Mouse (Mus musculus): ENCODE data around the gene Thrsp. TPM values are rescaled to one million over a fixed set of nuclear protein-coding genes. Genes with fewer than 3 reads are reported as not detected.

Thrsp gene
- polyA plus RNA-seq, 1 experiment from 2014 or later = 1.0 TPM

DNA sequence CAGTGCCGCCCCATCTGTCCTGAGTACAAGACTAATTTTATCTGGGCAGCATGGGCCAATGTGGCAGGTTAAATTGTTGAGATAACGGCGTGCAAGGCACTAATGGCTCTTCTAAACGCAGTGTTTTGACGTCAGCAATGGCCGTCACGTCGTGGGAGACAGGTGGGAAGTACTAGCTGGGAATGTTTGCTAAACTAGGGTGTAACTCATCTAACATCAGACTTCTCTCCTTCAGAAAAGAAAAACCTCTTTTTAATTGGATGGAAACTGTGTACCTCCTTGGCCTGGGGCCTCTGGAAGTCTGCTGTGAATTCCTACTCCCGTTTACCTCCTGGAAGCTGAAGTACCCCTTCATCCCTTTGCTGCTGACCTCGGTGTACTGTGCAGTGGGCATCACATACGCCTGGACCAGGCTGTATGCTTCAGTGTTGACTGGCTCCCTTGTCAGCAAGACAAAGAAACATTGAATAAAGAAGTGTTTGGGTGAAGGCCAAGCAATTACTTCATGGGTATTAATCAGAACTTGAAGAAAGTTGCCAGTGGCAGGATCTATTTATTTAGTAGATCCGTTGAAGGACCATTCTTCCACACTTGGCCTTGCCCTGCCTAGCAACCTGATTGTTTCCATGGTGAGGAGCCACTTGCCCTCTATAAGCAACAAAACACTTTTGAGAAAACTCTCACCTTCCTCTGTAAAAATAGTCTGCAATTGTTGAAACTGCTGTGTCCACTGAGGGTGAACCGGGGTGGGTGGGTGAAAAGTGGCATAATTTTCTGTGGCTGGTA, 26.0 kb downstream of the Thrsp start:
- WGBS = 70% methylated on average over 13 of the region's 13 CpGs
- peaks cover 39% of the 10 kb centered on the region for H3K36me3 ChIP-seq (ENCODE audit: control insufficient read depth, insufficient read depth, low read length)
- H3K9me3 ChIP-seq (ENCODE audit: control insufficient read depth, low read depth, low read length) = no peaks in the 10 kb centered on the region
- H3K4me3 ChIP-seq (ENCODE audit: low read depth, low read length) = no peak overlapping the region
- ATAC-seq (ENCODE audit: insufficient number of reproducible peaks, insufficient read depth, low FRiP score, low read depth) = no peak
- no peaks in the 10 kb centered on the region for H3K4me1 ChIP-seq (ENCODE audit: control insufficient read depth, insufficient read depth, low read length)
- no peak overlapping the region for H3K27ac ChIP-seq (ENCODE audit: low read length)
- H3K27me3 ChIP-seq (ENCODE audit: control insufficient read depth, insufficient read depth, low read length) = no peaks in the 10 kb centered on the region
- no peak overlapping the region for H3K9ac ChIP-seq (replicated peaks; ENCODE audit: low read depth, low read length)
- no peak overlapping the region for H3K4me2 ChIP-seq (replicated peaks; ENCODE audit: low read depth, low read length)

DNA sequence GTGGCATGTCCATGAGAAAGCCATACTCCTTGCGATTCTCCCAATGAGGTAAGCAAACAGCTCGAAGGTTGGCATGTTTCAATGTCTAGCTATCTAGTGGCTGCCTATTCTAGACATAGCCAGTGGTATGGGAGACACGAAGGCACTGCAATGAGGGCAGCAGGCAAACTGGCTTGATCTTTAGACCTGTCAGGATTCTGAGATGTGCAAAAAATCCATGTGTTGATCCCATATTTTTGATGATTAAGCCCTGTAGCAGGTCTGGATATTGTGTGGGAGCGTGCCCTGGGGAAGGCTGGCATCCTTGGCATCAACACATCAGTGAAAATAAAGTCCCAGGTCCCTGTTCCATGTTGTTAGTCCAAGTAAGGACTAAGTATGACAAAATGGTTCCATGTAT, 29.0 kb downstream of the Thrsp start:
- Histone ChIP-seq H3K4me3 (ENCODE audit: low read depth, low read length) (no peak overlapping the region), H3K4me1 (ENCODE audit: control insufficient read depth, insufficient read depth, low read length) (no peaks in the 10 kb centered on the region), H3K9me3 (ENCODE audit: control insufficient read depth, low read depth, low read length) (no peaks in the 10 kb centered on the region), H3K27ac (ENCODE audit: low read length) (no peak overlapping the region), H3K9ac (replicated peaks; ENCODE audit: low read depth, low read length) (no peak overlapping the region), H3K36me3 (ENCODE audit: control insufficient read depth, insufficient read depth, low read length) (peaks cover 64% of the 10 kb centered on the region), H3K27me3 (ENCODE audit: control insufficient read depth, insufficient read depth, low read length) (no peaks in the 10 kb centered on the region), H3K4me2 (replicated peaks; ENCODE audit: low read depth, low read length) (no peak overlapping the region)
- 93% methylated on average over 4 of the region's 4 CpGs for WGBS
- no peak for ATAC-seq (ENCODE audit: insufficient number of reproducible peaks, insufficient read depth, low FRiP score, low read depth)

DNA sequence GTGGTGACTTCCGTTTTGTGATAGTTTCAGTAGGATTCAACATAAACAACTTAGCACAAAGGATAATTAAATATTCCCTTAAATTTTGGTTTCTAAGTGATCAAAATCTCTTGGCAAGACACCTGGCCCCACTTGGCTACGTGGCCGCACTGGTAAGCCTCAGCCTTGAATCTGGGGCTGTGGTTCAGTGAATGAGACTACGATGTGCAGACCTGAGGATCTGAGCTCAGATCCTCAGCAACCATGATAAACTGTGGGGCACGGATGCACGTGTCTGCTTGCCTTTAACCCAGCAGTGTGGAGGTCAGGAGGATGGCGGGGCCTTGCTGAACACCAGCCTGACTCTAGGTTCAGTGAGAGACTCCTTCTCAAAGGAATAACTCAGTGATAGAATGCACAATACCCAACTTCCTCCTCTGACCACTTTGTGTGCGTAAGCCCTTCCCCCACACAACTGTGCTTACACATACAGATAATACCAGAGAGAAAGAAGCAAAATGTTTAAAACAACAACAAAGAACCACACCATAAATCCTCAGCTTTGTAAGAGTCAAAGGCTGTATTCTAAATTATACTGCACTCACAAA, 29.9 kb downstream of the Thrsp start:
- ATAC-seq (ENCODE audit: insufficient number of reproducible peaks, insufficient read depth, low FRiP score, low read depth) = no peak
- Histone ChIP-seq H3K36me3 (ENCODE audit: control insufficient read depth, insufficient read depth, low read length) (peaks cover 73% of the 10 kb centered on the region), H3K27me3 (ENCODE audit: control insufficient read depth, insufficient read depth, low read length) (no peaks in the 10 kb centered on the region), H3K4me1 (ENCODE audit: control insufficient read depth, insufficient read depth, low read length) (no peaks in the 10 kb centered on the region), H3K9me3 (ENCODE audit: control insufficient read depth, low read depth, low read length) (no peaks in the 10 kb centered on the region), H3K4me3 (ENCODE audit: low read depth, low read length) (no peak overlapping the region), H3K9ac (replicated peaks; ENCODE audit: low read depth, low read length) (no peak overlapping the region), H3K27ac (ENCODE audit: low read length) (no peak overlapping the region), H3K4me2 (replicated peaks; ENCODE audit: low read depth, low read length) (no peak overlapping the region)
- WGBS = 93% methylated on average over 8 of the region's 8 CpGs

DNA sequence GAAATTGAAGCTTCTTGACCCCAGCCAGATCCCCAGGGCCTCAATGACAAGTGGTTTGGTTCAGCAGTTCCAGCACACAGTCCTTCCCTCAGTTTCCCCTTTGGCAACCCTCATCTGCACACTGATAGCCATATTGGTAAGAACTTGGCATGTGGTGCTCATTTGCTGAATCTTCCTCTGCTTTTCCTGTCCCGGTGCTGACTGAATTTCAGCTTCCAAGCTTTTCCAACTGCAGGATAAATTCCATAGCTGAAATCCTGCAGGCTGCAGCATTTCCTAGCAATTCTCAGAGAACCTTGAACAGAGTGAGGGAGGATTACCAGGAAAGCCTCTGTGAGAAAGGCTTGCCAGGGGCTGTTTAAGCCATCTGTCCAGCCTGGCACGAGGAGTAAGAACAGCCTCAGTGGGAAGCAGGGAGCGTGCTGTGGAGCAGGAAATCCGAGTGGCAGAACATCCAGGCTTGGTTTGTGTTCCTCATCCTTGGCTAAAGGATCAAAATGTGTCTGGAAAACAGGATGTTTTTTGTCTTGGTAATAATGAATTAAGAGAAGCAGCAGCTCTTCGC, 30.6 kb downstream of the Thrsp start:
- H3K9me3 ChIP-seq (ENCODE audit: control insufficient read depth, low read depth, low read length) = no peaks in the 10 kb centered on the region
- H3K27ac ChIP-seq (ENCODE audit: low read length) = no peak overlapping the region
- 91% methylated on average over 5 of the region's 5 CpGs for WGBS
- H3K27me3 ChIP-seq (ENCODE audit: control insufficient read depth, insufficient read depth, low read length) = no peaks in the 10 kb centered on the region
- ATAC-seq (ENCODE audit: insufficient number of reproducible peaks, insufficient read depth, low FRiP score, low read depth) = no peak
- H3K9ac ChIP-seq (replicated peaks; ENCODE audit: low read depth, low read length) = no peak overlapping the region
- no peak overlapping the region for H3K4me2 ChIP-seq (replicated peaks; ENCODE audit: low read depth, low read length)
- no peak overlapping the region for H3K4me3 ChIP-seq (ENCODE audit: low read depth, low read length)
- H3K4me1 ChIP-seq (ENCODE audit: control insufficient read depth, insufficient read depth, low read length) = no peaks in the 10 kb centered on the region
- H3K36me3 ChIP-seq (ENCODE audit: control insufficient read depth, insufficient read depth, low read length) = peaks cover 72% of the 10 kb centered on the region

GRCm38 (mm10) chr7:97386106-97386805, 31.3 kb downstream of the Thrsp start:
- no peaks in the 10 kb centered on the region for H3K27me3 ChIP-seq (ENCODE audit: control insufficient read depth, insufficient read depth, low read length)
- H3K9me3 ChIP-seq (ENCODE audit: control insufficient read depth, low read depth, low read length) = no peaks in the 10 kb centered on the region
- peaks cover 70% of the 10 kb centered on the region for H3K36me3 ChIP-seq (ENCODE audit: control insufficient read depth, insufficient read depth, low read length)
- H3K9ac ChIP-seq (replicated peaks; ENCODE audit: low read depth, low read length) = no peak overlapping the region
- H3K27ac ChIP-seq (ENCODE audit: low read length) = no peak overlapping the region
- no peak overlapping the region for H3K4me3 ChIP-seq (ENCODE audit: low read depth, low read length)
- ATAC-seq (ENCODE audit: insufficient number of reproducible peaks, insufficient read depth, low FRiP score, low read depth) = no peak
- H3K4me1 ChIP-seq (ENCODE audit: control insufficient read depth, insufficient read depth, low read length) = no peaks in the 10 kb centered on the region
- 87% methylated on average over 7 of the region's 7 CpGs for WGBS
- no peak overlapping the region for H3K4me2 ChIP-seq (replicated peaks; ENCODE audit: low read depth, low read length)

DNA sequence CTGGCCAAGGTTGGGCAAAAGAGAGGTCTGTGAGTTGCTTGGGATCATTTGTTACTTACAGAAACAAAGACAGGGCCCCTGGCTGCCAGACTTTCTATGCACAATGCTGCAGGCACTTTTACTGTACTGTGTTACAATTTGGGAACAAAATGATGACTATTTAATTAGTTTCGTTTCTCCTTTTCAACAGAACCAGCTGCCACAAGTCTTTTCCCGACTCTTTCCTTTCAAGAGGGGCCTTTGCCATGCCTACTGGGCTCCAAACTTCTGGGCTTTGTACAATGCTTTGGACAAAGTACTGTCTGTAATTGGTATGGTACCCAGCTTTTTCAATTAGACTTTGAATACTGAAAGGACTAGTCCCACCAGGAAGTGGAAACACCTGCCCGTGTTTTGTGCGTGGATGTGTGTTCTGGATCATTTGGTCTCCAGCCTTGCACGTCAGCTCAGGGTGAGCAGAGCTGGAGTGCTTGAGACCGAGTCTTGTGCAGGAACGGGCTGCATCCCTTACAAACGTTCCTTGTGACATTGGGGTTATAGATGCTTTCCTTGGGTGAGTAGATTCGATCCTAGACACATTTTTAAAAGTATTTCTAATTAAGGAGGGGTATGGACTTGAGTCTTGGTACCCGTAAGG, 33.9 kb downstream of the Thrsp start:
- peaks cover 73% of the 10 kb centered on the region for H3K36me3 ChIP-seq (ENCODE audit: control insufficient read depth, insufficient read depth, low read length)
- no peaks in the 10 kb centered on the region for H3K27me3 ChIP-seq (ENCODE audit: control insufficient read depth, insufficient read depth, low read length)
- ATAC-seq (ENCODE audit: insufficient number of reproducible peaks, insufficient read depth, low FRiP score, low read depth) = no peak
- H3K4me2 ChIP-seq (replicated peaks; ENCODE audit: low read depth, low read length) = no peak overlapping the region
- 91% methylated on average over 10 of the region's 10 CpGs for WGBS
- H3K9me3 ChIP-seq (ENCODE audit: control insufficient read depth, low read depth, low read length) = no peaks in the 10 kb centered on the region
- no peak overlapping the region for H3K9ac ChIP-seq (replicated peaks; ENCODE audit: low read depth, low read length)
- H3K27ac ChIP-seq (ENCODE audit: low read length) = no peak overlapping the region
- H3K4me1 ChIP-seq (ENCODE audit: control insufficient read depth, insufficient read depth, low read length) = no peaks in the 10 kb centered on the region
- no peak overlapping the region for H3K4me3 ChIP-seq (ENCODE audit: low read depth, low read length)

DNA sequence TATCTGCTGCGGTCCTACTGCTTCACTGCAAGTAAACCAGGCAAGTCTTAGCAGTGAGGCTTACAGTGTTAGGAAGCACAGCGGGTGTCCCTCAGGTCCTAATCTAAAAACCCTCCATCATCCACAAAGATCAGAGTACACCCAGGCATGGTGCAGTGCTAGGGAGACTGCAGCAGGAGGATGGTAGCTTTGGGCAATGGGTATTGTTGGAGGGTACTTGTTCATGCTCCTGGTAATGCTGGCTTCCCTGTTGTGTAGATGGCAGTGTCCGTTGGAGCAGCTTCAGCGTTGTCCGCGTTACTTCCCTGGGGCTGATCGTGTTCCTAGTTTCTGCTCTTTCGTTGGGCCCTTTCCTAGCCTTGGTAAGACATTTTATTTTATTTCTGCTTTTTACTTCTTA, 34.9 kb downstream of the Thrsp start:
- no peak overlapping the region for H3K4me2 ChIP-seq (replicated peaks; ENCODE audit: low read depth, low read length)
- no peaks in the 10 kb centered on the region for H3K9me3 ChIP-seq (ENCODE audit: control insufficient read depth, low read depth, low read length)
- H3K9ac ChIP-seq (replicated peaks; ENCODE audit: low read depth, low read length) = no peak overlapping the region
- ATAC-seq (ENCODE audit: insufficient number of reproducible peaks, insufficient read depth, low FRiP score, low read depth) = no peak
- H3K4me1 ChIP-seq (ENCODE audit: control insufficient read depth, insufficient read depth, low read length) = no peaks in the 10 kb centered on the region
- no peaks in the 10 kb centered on the region for H3K27me3 ChIP-seq (ENCODE audit: control insufficient read depth, insufficient read depth, low read length)
- peaks cover 69% of the 10 kb centered on the region for H3K36me3 ChIP-seq (ENCODE audit: control insufficient read depth, insufficient read depth, low read length)
- H3K4me3 ChIP-seq (ENCODE audit: low read depth, low read length) = no peak overlapping the region
- 94% methylated on average over 8 of the region's 8 CpGs for WGBS
- no peak overlapping the region for H3K27ac ChIP-seq (ENCODE audit: low read length)

DNA sequence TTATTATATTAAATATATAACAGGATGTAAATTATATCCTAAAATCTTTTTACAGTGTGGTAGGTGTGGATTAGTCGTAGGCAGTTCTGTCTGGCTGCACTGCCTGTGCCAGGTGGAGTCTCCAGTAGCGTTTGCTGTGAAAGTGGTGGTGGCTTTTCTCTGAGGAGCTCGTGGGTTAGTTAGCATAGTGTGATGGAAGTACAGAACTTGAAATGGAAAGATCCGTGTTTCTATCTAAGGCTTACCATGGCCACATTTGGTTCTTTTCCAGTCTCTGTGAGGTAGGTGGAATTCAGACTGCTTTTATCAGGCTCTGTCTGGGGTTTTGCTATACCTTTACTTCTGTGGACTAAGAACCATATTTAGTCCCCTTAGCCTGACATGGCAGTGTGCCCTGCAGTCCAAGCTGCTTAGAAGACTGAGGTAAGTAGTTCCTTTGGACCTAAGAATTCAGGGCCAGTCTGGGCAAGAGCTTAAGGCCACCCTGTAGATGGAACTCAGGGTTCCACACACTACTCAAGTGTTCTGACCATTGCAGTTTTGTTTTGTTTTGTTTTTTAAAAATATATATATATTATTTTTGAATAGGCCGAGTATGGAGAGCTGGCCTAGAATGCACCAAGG, 36.9 kb downstream of the Thrsp start:
- Histone ChIP-seq H3K9me3 (ENCODE audit: control insufficient read depth, low read depth, low read length) (no peaks in the 10 kb centered on the region), H3K4me2 (replicated peaks; ENCODE audit: low read depth, low read length) (no peak overlapping the region), H3K4me3 (ENCODE audit: low read depth, low read length) (no peak overlapping the region), H3K9ac (replicated peaks; ENCODE audit: low read depth, low read length) (no peak overlapping the region), H3K36me3 (ENCODE audit: control insufficient read depth, insufficient read depth, low read length) (peaks cover 63% of the 10 kb centered on the region), H3K27ac (ENCODE audit: low read length) (no peak overlapping the region), H3K27me3 (ENCODE audit: control insufficient read depth, insufficient read depth, low read length) (no peaks in the 10 kb centered on the region), H3K4me1 (ENCODE audit: control insufficient read depth, insufficient read depth, low read length) (no peaks in the 10 kb centered on the region)
- ATAC-seq (ENCODE audit: insufficient number of reproducible peaks, insufficient read depth, low FRiP score, low read depth) = no peak
- 93% methylated on average over 5 of the region's 5 CpGs for WGBS
